Mouse (Mus musculus) CH12.LX (cell line): ENCODE results near the gene Arl8b. TPM values are rescaled to one million over a fixed set of nuclear protein-coding genes. Genes with fewer than 3 reads are reported as not detected.

Source experiments
- DNase-seq: peaks from one replicate; pipeline ENCODE4 v3.0.0-alpha.2; 2013; ENCODE audit errors: extremely low read depth
- H3K27ac ChIP-seq: 2 replicates; pipeline ENCODE4 v1.5.1; 2012; ENCODE audit warnings: low read depth, mild to moderate bottlenecking, control low read depth, moderate library complexity; ENCODE audit not compliant: insufficient read depth
- H3K27me3 ChIP-seq: replicated peaks from 2 replicates; pipeline ENCODE3; 2012; ENCODE audit warnings: inconsistent platforms
- H3K36me3 ChIP-seq, 2 experiments: replicated peaks in 1 of 2; 2 replicates each; pipeline versions ENCODE3 to v1.6.1; 2012; ENCODE audit warnings: inconsistent platforms in 1 of 2, low read length in 1 of 2, mild to moderate bottlenecking in 1 of 2, mixed read lengths in 1 of 2, moderate library complexity in 1 of 2; ENCODE audit not compliant: control insufficient read depth in 1 of 2, insufficient read depth in 1 of 2
- H3K4me1 ChIP-seq, 2 experiments: 2 replicates each; pipeline ENCODE4 v1.6.1; 2012; ENCODE audit warnings: inconsistent platforms in 1 of 2, moderate library complexity in 1 of 2; ENCODE audit not compliant: insufficient read depth in 2 of 2, control insufficient read depth in 1 of 2
- H3K4me2 ChIP-seq: 2 replicates; pipeline ENCODE4 v1.6.1; 2012; ENCODE audit warnings: low read depth, mild to moderate bottlenecking, control low read depth; ENCODE audit not compliant: poor library complexity, insufficient read depth, severe bottlenecking
- H3K4me3 ChIP-seq, 3 experiments: fragments of 150-350 bp in 1 of 3; sonication (generic) in 1 of 3; replicated peaks in 1 of 3; 2 replicates each; pipeline versions ENCODE3 to v1.5.1; 2011 to 2012; ENCODE audit warnings: low read depth in 2 of 3, low read length in 2 of 3, mild to moderate bottlenecking in 2 of 3, moderate library complexity in 2 of 3, control low read depth in 1 of 3, improper control_type of control experiment in 1 of 3, inconsistent platforms in 1 of 3, mixed read lengths in 1 of 3; ENCODE audit not compliant: poor library complexity in 1 of 3
- H3K79me2 ChIP-seq: replicated peaks from 2 replicates; pipeline ENCODE4 v1.6.1; 2012; ENCODE audit warnings: mild to moderate bottlenecking, moderate library complexity; ENCODE audit not compliant: control insufficient read depth, poor library complexity, insufficient read depth, severe bottlenecking; ENCODE audit errors: extremely low read depth
- H3K9ac ChIP-seq: 2 replicates; pipeline ENCODE4 v1.6.1; 2012; ENCODE audit warnings: low read depth, mild to moderate bottlenecking, control low read depth, moderate library complexity; ENCODE audit not compliant: insufficient read depth
- H3K9me3 ChIP-seq: replicated peaks from 2 replicates; pipeline ENCODE3; 2012; ENCODE audit warnings: low read length, inconsistent platforms, mixed read lengths
- BHLHE40 ChIP-seq: IDR thresholded peaks from 2 replicates; pipeline ENCODE4 v1.6.1; 2011; ENCODE audit warnings: mild to moderate bottlenecking, low read depth, low read length, improper control_type of control experiment
- E2F4 ChIP-seq: IDR thresholded peaks from 2 replicates; pipeline ENCODE4 v1.6.1; 2011; ENCODE audit warnings: low read depth, low read length, improper control_type of control experiment; ENCODE audit not compliant: insufficient replicate concordance
- ELF1 ChIP-seq: IDR thresholded peaks from 2 replicates; pipeline ENCODE4 v1.6.1; 2014; ENCODE audit warnings: low read depth, mild to moderate bottlenecking, inconsistent platforms, low read length, improper control_type of control experiment
- EP300 ChIP-seq: IDR thresholded peaks from 2 replicates; pipeline ENCODE4 v1.6.1; 2011; ENCODE audit warnings: low read length, improper control_type of control experiment
- ETS1 ChIP-seq: conservative IDR thresholded peaks from 2 replicates; pipeline ENCODE4 v1.6.1; 2012; ENCODE audit warnings: low read depth, mild to moderate bottlenecking, inconsistent platforms, low read length, improper control_type of control experiment, moderate library complexity
- GABPA ChIP-seq: IDR thresholded peaks from 2 replicates; pipeline ENCODE4 v1.6.1; 2012; ENCODE audit warnings: low read depth, low read length, improper control_type of control experiment, inconsistent platforms; ENCODE audit not compliant: insufficient replicate concordance
- JUN ChIP-seq: IDR thresholded peaks from 2 replicates; pipeline ENCODE4 v1.6.1; 2011; ENCODE audit warnings: low read depth, mild to moderate bottlenecking, low read length, improper control_type of control experiment, moderate library complexity; ENCODE audit not compliant: insufficient read depth
- JUND ChIP-seq: conservative IDR thresholded peaks from 2 replicates; pipeline ENCODE4 v1.6.1; 2011; ENCODE audit warnings: low read depth, low read length, improper control_type of control experiment
- KAT2A ChIP-seq: IDR thresholded peaks from 2 replicates; pipeline ENCODE4 v1.6.1; 2012; ENCODE audit warnings: low read length, improper control_type of control experiment, inconsistent platforms; ENCODE audit not compliant: insufficient replicate concordance
- MAFK ChIP-seq: IDR thresholded peaks from 2 replicates; pipeline ENCODE4 v1.6.1; 2011; ENCODE audit warnings: low read length, improper control_type of control experiment; ENCODE audit not compliant: insufficient replicate concordance
- MAZ ChIP-seq: IDR thresholded peaks from 2 replicates; pipeline ENCODE4 v1.6.1; 2012; ENCODE audit warnings: low read depth, mild to moderate bottlenecking, inconsistent platforms, low read length, improper control_type of control experiment, moderate library complexity
- MXI1 ChIP-seq: IDR thresholded peaks from 2 replicates; pipeline ENCODE4 v1.6.1; 2011; ENCODE audit warnings: mild to moderate bottlenecking, low read depth, low read length, improper control_type of control experiment
- MYC ChIP-seq: IDR thresholded peaks from 2 replicates; pipeline ENCODE4 v1.6.1; 2011; ENCODE audit warnings: low read depth, mild to moderate bottlenecking, improper control_type of control experiment, low read length
- NELFE ChIP-seq: IDR thresholded peaks from 2 replicates; pipeline ENCODE4 v1.6.1; 2011; ENCODE audit warnings: low read depth, low read length, improper control_type of control experiment
- NRF1 ChIP-seq: IDR thresholded peaks from 2 replicates; pipeline ENCODE4 v1.6.1; 2014; ENCODE audit warnings: low read depth, mild to moderate bottlenecking, inconsistent platforms, low read length, improper control_type of control experiment, moderate library complexity
- PAX5 ChIP-seq: IDR thresholded peaks from 2 replicates; pipeline ENCODE4 v1.6.1; 2012; ENCODE audit warnings: low read length, inconsistent platforms, mixed read lengths
- POLR2A ChIP-seq: IDR thresholded peaks from 2 replicates; pipeline ENCODE4 v1.6.1; 2011; ENCODE audit warnings: low read depth, mild to moderate bottlenecking, improper control_type of control experiment, low read length
- POLR2AphosphoS2 ChIP-seq: IDR thresholded peaks from 2 replicates; pipeline ENCODE4 v1.6.1; 2011; ENCODE audit warnings: low read depth, low read length, improper control_type of control experiment
- RAD21 ChIP-seq: IDR thresholded peaks from 2 replicates; pipeline ENCODE4 v1.6.1; 2011; ENCODE audit warnings: low read depth, mild to moderate bottlenecking, low read length, improper control_type of control experiment, moderate library complexity
- RCOR1 ChIP-seq: conservative IDR thresholded peaks from 2 replicates; pipeline ENCODE4 v1.6.1; 2012; ENCODE audit warnings: low read depth, mild to moderate bottlenecking, inconsistent platforms, low read length, improper control_type of control experiment
- SIN3A ChIP-seq: IDR thresholded peaks from 2 replicates; pipeline ENCODE4 v1.6.1; 2012; ENCODE audit warnings: low read length, improper control_type of control experiment, inconsistent platforms
- SMC3 ChIP-seq: IDR thresholded peaks from 2 replicates; pipeline ENCODE4 v1.6.1; 2011; ENCODE audit warnings: low read depth, low read length, improper control_type of control experiment
- TBP ChIP-seq: conservative IDR thresholded peaks from 2 replicates; pipeline ENCODE4 v1.6.1; 2011; ENCODE audit warnings: low read depth, low read length, improper control_type of control experiment
- TCF12 ChIP-seq: IDR thresholded peaks from 2 replicates; pipeline ENCODE4 v1.6.1; 2014; ENCODE audit warnings: low read depth, mild to moderate bottlenecking, inconsistent platforms, low read length, improper control_type of control experiment
- UBTF ChIP-seq: IDR thresholded peaks from 2 replicates; pipeline ENCODE4 v1.6.1; 2012; ENCODE audit warnings: low read depth, mild to moderate bottlenecking, inconsistent platforms, low read length, improper control_type of control experiment, moderate library complexity
- ZC3H11A ChIP-seq: IDR thresholded peaks from 2 replicates; pipeline ENCODE4 v1.6.1; 2012; ENCODE audit warnings: low read depth, mild to moderate bottlenecking, inconsistent platforms, low read length, improper control_type of control experiment
- ZMIZ1 ChIP-seq: IDR thresholded peaks from 2 replicates; pipeline ENCODE4 v1.6.1; 2012; ENCODE audit warnings: low read depth, mild to moderate bottlenecking, inconsistent platforms, low read length, improper control_type of control experiment
- ZNF384 ChIP-seq: IDR thresholded peaks from 2 replicates; pipeline ENCODE4 v1.6.1; 2012; ENCODE audit warnings: low read depth, low read length, improper control_type of control experiment, inconsistent platforms
- dilution Hi-C: fragments of 300-500 bp; cut with MboI; formaldehyde crosslinking; loops from 2 replicates; pipeline ENCODE4 v1.14.3; 2020; ENCODE audit warnings: low sequenced_read_pairs; ENCODE audit not compliant: extremely low pct_unique_long_range_greater_than_20kb, extremely low pct_ligation_motif_present
- in situ Hi-C: fragments of 300-500 bp; cut with MboI; formaldehyde crosslinking; loops from 3 replicates; pipeline ENCODE4 v1.14.3; 2019; ENCODE audit warnings: low sequenced_read_pairs, low pct_ligation_motif_present, low pct_unique_long_range_greater_than_20kb, mixed read lengths
- polyA plus RNA-seq: library from polyadenylated mRNA; unstranded; fragments of >175 nt; gene quantifications from 2 replicates; pipeline ENCODE4 v1.2.1, GENCODE M21; 2012; ENCODE audit warnings: low read depth; ENCODE audit not compliant: insufficient read length
- total RNA-seq, 2 experiments: library from RNA; depleted of rRNA; stranded (reverse); fragments of 300-350 nt in 1 of 2; fragments of >200 nt in 1 of 2; gene quantifications; 2 replicates each; pipeline ENCODE4 v1.2.3; 2012 to 2014

The Arl8b gene
- total and polyA plus RNA-seq, 3 experiments = 47.8 to 170 (median 141) TPM

DNA sequence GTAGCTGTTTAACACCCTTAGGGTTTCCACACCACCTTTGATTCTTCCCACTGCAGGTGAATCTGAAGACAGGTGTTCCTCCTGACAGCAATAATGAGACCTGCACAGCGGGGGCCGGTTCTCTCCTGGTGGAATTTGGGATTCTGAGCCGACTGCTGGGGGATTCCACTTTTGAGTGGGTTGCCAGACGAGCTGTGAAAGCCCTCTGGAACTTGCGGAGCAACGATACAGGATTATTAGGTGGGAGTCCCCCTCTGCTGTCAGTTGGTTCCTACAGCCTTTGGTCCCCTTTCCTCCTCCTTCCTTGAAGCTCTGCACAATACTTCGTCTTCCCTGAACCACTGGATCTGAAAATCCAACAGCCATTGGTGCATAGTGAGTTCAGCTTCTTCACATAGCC, 61.9 kb downstream of the Arl8b start:
- DNase-seq = no peak
- Histone ChIP-seq H3K79me2 (peaks cover 25% of the 10 kb centered on the region), H3K4me1 (peaks cover 9 to 45% of the 10 kb centered on the region in 2 experiments), H3K4me3 (no peak overlapping the region), H3K27me3 (no peaks in the 10 kb centered on the region), H3K27ac (0 out of 2 replicates have a peak overlapping the region, but pooled peaks have one; percentile 32), H3K9ac (no peak overlapping the region), H3K4me2 (no peak overlapping the region), H3K36me3 (peaks cover 75 to 88% of the 10 kb centered on the region in 2 experiments), H3K9me3 (no peaks in the 10 kb centered on the region)
- dilution Hi-C loops (no loop called here), in situ Hi-C loops (no loop called here)
- TF ChIP-seq JUN = no peak
- TF ChIP-seq NRF1 = no peak
- TF ChIP-seq POLR2A = no peak
- TF ChIP-seq BHLHE40 = no peak
- no peak for TF ChIP-seq TBP
- no peak for TF ChIP-seq MAZ
- TF ChIP-seq RAD21 = no peak
- no peak for TF ChIP-seq POLR2AphosphoS2
- no peak for TF ChIP-seq RCOR1
- TF ChIP-seq ZC3H11A = no peak
- TF ChIP-seq MAFK = no peak
- no peak for TF ChIP-seq EP300
- no peak for TF ChIP-seq ZNF384
- no peak for TF ChIP-seq ZMIZ1
- TF ChIP-seq MYC = no peak
- TF ChIP-seq UBTF = no peak
- TF ChIP-seq TCF12 = no peak
- TF ChIP-seq SIN3A = no peak
- TF ChIP-seq JUND = no peak

DNA sequence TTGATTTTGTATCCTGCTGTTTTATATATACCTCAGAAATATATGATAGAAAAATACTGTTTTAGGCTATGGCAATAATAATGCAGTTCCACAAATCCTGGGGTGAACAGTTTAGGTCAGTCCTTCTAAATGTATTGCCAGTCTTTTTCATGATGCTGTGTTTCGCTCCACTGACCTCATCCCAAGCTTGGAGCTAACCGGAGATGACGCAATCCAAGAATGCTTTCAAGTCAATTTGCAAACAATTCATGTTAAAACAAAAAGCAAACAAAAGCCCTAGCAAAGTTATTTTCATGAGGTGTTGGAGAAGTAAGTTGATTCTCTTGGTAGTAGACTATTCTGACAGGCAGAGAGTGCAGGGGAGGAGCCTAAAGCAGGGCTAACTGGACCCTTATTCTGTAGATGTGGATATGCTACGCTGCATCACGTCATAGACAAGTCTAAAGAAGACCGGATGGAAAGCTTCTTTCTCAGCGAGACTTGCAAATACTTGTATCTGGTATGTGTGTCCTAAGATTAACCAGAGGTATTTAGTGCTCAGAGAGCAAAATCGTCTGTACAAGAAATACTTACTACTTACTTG, 69.3 kb downstream of the Arl8b start:
- Histone ChIP-seq H3K79me2 (no peaks in the 10 kb centered on the region; the same call in none of the 2 replicates), H3K9me3 (no peaks in the 10 kb centered on the region), H3K27me3 (no peaks in the 10 kb centered on the region), H3K4me1 (peaks cover 0 to 9% of the 10 kb centered on the region in 2 experiments; a peak in 1 of 4 replicates), H3K4me2 (no peak overlapping the region), H3K27ac (no peak overlapping the region), H3K4me3 (no peak overlapping the region), H3K9ac (no peak overlapping the region), H3K36me3 (peaks cover 77 to 94% of the 10 kb centered on the region in 2 experiments)
- DNase-seq = no peak
- in situ Hi-C loops (loop anchor here (25.0 kb wide), 1 partner anchor 310 kb away; no protein-coding TSS in a partner anchor), dilution Hi-C loops (no loop called here)
- TF ChIP-seq RAD21 = no peak
- TF ChIP-seq KAT2A = no peak
- TF ChIP-seq ETS1 = no peak
- no peak for TF ChIP-seq JUN
- TF ChIP-seq NRF1 = no peak
- no peak for TF ChIP-seq MXI1
- TF ChIP-seq E2F4 = no peak
- no peak for TF ChIP-seq PAX5
- no peak for TF ChIP-seq GABPA
- no peak for TF ChIP-seq NELFE
- TF ChIP-seq ELF1 = no peak
- no peak for TF ChIP-seq SMC3
- TF ChIP-seq MAZ = no peak
- no peak for TF ChIP-seq UBTF
